Mouse (Mus musculus): ENCODE results near the gene Adam19.

- TF ChIP-seq CTCF (conservative IDR thresholded peaks at IDR 0.05; ENCODE audit: insufficient read depth, insufficient read length, low read depth, low read length) = no peak
- TF ChIP-seq POLR2A (IDR thresholded peaks at IDR 0.05; ENCODE audit: low read depth, low read length) = no peak
These were observed 27.6 kb downstream of the Adam19 start for GRCm38 (mm10) chr11:46083405-46083804.
